Mouse (Mus musculus) limb, embryonic 15.5 days (tissue): ENCODE measurements around the gene Krt16. TPM values are rescaled to one million over a fixed set of nuclear protein-coding genes. Genes with fewer than 3 reads are reported as not detected.

Experiments
- polyA plus RNA-seq: library from polyadenylated mRNA; unstranded; fragments of >200 nt; fragmentation: Nextera tagmentation; extraction: Ambion mirVana; gene quantifications from 2 replicates; pipeline ENCODE4 v1.2.1, GENCODE M21; 2015

The Krt16 gene
- polyA plus RNA-seq, 1 experiment from 2014 or later, result 11.7 TPM

Other genes with a start within 250 kb of the Krt16 start
- gene Krt33a, start 232.7 kb downstream of the Krt16 start, polyA plus RNA-seq, result 0.18 and 0.58 TPM in 2 replicates
- 1.1 and 1.7 TPM in 2 replicates for gene Krt33b, start 219.0 kb downstream of the Krt16 start, polyA plus RNA-seq
- gene Krt34, start 207.3 kb downstream of the Krt16 start, polyA plus RNA-seq, result 1.1 and 2.6 TPM in 2 replicates
- gene Krt31, start 198.4 kb downstream of the Krt16 start, polyA plus RNA-seq, result 2.5 and 5.4 TPM in 2 replicates
- gene Krt32, start 160.7 kb downstream of the Krt16 start, polyA plus RNA-seq, result 2.0 and 2.4 TPM in 2 replicates
- 23.6 and 26.4 TPM in 2 replicates for gene Krt35, start 152.7 kb downstream of the Krt16 start, polyA plus RNA-seq
- 55.9 and 83.7 TPM in 2 replicates for gene Krt36, start 143.3 kb downstream of the Krt16 start, polyA plus RNA-seq
- 50.3 and 60.2 TPM in 2 replicates for gene Krt13, start 127.3 kb downstream of the Krt16 start, polyA plus RNA-seq
- gene Krt15, start 113.0 kb downstream of the Krt16 start, polyA plus RNA-seq, result 1,213 and 1,252 TPM in 2 replicates
- gene Krt19, start 100.2 kb downstream of the Krt16 start, polyA plus RNA-seq, result 417 and 437 TPM in 2 replicates
- 0.13 and 0.24 TPM in 2 replicates for gene Krt9, start 55.7 kb downstream of the Krt16 start, polyA plus RNA-seq
- gene Krt14, start 41.4 kb downstream of the Krt16 start, polyA plus RNA-seq, result 1,243 and 1,298 TPM in 2 replicates
- 264 and 267 TPM in 2 replicates for gene Krt17, start 12.1 kb upstream of the Krt16 start, polyA plus RNA-seq
- gene Krt42, start 21.0 kb upstream of the Krt16 start, polyA plus RNA-seq, result 0.15 TPM in 1 of 2 replicates, not detected in the other
- 1,535 and 1,764 TPM in 2 replicates for gene Eif1, start 71.0 kb upstream of the Krt16 start, polyA plus RNA-seq
- 3.1 and 4.0 TPM in 2 replicates for gene Gast, start 85.5 kb upstream of the Krt16 start, polyA plus RNA-seq
- 1.9 and 2.8 TPM in 2 replicates for gene Hap1, start 107.2 kb upstream of the Krt16 start, polyA plus RNA-seq
- gene Jup, start 148.9 kb upstream of the Krt16 start, polyA plus RNA-seq, result 305 and 309 TPM in 2 replicates
- gene P3h4, start 165.9 kb upstream of the Krt16 start, polyA plus RNA-seq, result 107 and 114 TPM in 2 replicates
- 210 and 239 TPM in 2 replicates for gene Fkbp10, start 166.8 kb upstream of the Krt16 start, polyA plus RNA-seq
- gene Nt5c3b, start 192.9 kb upstream of the Krt16 start, polyA plus RNA-seq, result 137 and 141 TPM in 2 replicates
- 0.64 and 0.70 TPM in 2 replicates for gene Klhl10, start 193.0 kb upstream of the Krt16 start, polyA plus RNA-seq
- 9.5 and 10.0 TPM in 2 replicates for gene Klhl11, start 223.8 kb upstream of the Krt16 start, polyA plus RNA-seq